12 mouse cellular contexts compared by ENCODE assay signal in the genomic region with DNA sequence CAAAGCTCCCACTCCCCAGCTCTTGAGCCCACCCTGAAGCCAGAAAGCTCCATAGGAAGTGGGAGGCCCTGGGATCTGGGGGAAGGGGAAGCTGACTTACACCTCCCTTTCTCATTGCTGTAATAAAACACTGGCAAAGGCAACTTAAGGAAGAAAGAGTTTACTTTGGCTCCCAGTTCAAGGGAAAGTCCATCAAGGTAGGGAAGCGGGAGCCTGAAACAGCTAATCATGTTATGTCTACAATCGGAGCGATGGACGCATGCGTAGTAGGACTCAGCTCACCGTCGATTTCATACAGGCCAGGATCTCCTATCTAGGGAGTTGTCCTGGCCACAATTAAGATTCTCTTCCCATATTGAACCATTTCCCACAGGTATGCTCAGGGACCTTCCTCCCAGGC. TPM values are rescaled to one million over a fixed set of nuclear protein-coding genes. Genes with fewer than 3 reads are reported as not detected.
A peak's percentile ranks its signal among the peaks of the same experiment; 100 is the strongest.
DNase-seq lines count a peak whose midpoint lies in the region; ATAC-seq and TF ChIP-seq lines count a peak whose summit lies in the region.
"Had no signal": no experiment of that assay in that cellular context is flagged by ENCODE, and none has a peak within 500 bp of the region (broad histone marks: within the 10 kb centered on the region; RNA-seq: fewer than 3 reads in every experiment).

No protein-coding gene starts in this region.

- peaks cover 25% of the 10 kb centered on the region for H3K36me3 ChIP-seq in kidney, embryonic 14.5 days (ENCODE audit: control insufficient read depth, insufficient read depth, low read length)
- peaks cover under 1% of the 10 kb centered on the region; the same call in 1 of the 2 replicates for H3K36me3 ChIP-seq in intestine, embryonic 15.5 days
- H3K36me3 ChIP-seq: midbrain, embryonic 13.5 days; neural tube, embryonic 15.5 days had no signal

- H3K27ac ChIP-seq in gastrocnemius, adult 2 months, result peak overlapping the region; percentile 88
- peak overlapping the region; percentile 87 for H3K27ac ChIP-seq in kidney, embryonic 14.5 days (ENCODE audit: low read depth, low read length)
- no peak overlapping the region for H3K27ac ChIP-seq in intestine, embryonic 15.5 days
- H3K27ac ChIP-seq: liver, embryonic 14.5 days had no signal

- no peak for DNase-seq in gastrocnemius, adult 2 months
- no peak for DNase-seq in gastrocnemius, adult 8-10 months (ENCODE audit: low spot score in 2 of 2)
- DNase-seq in kidney, adult 9 months, result no peak
- peak; percentile 74 for DNase-seq in lung, postnatal 25 days (ENCODE audit: low spot score)
- no peak for DNase-seq in adrenal gland, postnatal 10 days
- DNase-seq in left cerebral cortex, postnatal 10 days (ENCODE audit: extremely low spot score in 1 of 2, low spot score in 2 of 2), result no peak

- no peak overlapping the region for H3K4me2 ChIP-seq in kidney, embryonic 14.5 days (replicated peaks; ENCODE audit: low read depth, low read length)
- no peak overlapping the region for H3K4me2 ChIP-seq in intestine, embryonic 15.5 days (replicated peaks)
- H3K4me2 ChIP-seq: midbrain, embryonic 13.5 days; neural tube, embryonic 15.5 days had no signal

- H3K4me3 ChIP-seq in gastrocnemius, adult 2 months, result no peak overlapping the region
- H3K4me3 ChIP-seq in kidney, embryonic 14.5 days (ENCODE audit: low read length), result no peak overlapping the region
- H3K4me3 ChIP-seq in intestine, embryonic 15.5 days (replicated peaks), result no peak overlapping the region
- H3K4me3 ChIP-seq: erythroblast, embryonic 14.5 days; midbrain, embryonic 13.5 days; neural tube, embryonic 15.5 days had no signal

- no peaks in the 10 kb centered on the region for H3K27me3 ChIP-seq in kidney, embryonic 14.5 days (ENCODE audit: control insufficient read depth, insufficient read depth, low read length)
- H3K27me3 ChIP-seq in intestine, embryonic 15.5 days (replicated peaks), result no peaks in the 10 kb centered on the region
- H3K27me3 ChIP-seq: midbrain, embryonic 13.5 days; neural tube, embryonic 15.5 days had no signal

- H3K9me3 ChIP-seq in kidney, embryonic 14.5 days (ENCODE audit: control insufficient read depth, low read length), result no peaks in the 10 kb centered on the region
- H3K9me3 ChIP-seq in intestine, embryonic 15.5 days, result no peaks in the 10 kb centered on the region
- H3K9me3 ChIP-seq: midbrain, embryonic 13.5 days; neural tube, embryonic 15.5 days had no signal

- intact Hi-C loops in gastrocnemius, adult 2 months (cut with DNase I), result loop anchor here (2.0 kb wide), 2 partner anchors 18 to 38 kb away; a partner anchor contains a TSS
- intact Hi-C loops in left cerebral cortex, postnatal 10 days (cut with DNase I), result no loop called here

- no peak; the same call in 1 of the 2 replicates for ATAC-seq in kidney, embryonic 14.5 days (ENCODE audit: low FRiP score, low TSS enrichment)
- ATAC-seq in intestine, embryonic 15.5 days, result peak; percentile 32
- ATAC-seq: midbrain, embryonic 13.5 days had no signal

- 77% methylated on average over 7 of the region's 7 CpGs for WGBS in kidney, embryonic 14.5 days
- 67% methylated on average over 7 of the region's 7 CpGs for WGBS in intestine, embryonic 15.5 days

- no peak overlapping the region for H3K9ac ChIP-seq in kidney, embryonic 14.5 days (ENCODE audit: low read depth, low read length)
- H3K9ac ChIP-seq in intestine, embryonic 15.5 days, result no peak overlapping the region
- H3K9ac ChIP-seq: liver, embryonic 14.5 days; midbrain, embryonic 13.5 days; neural tube, embryonic 15.5 days had no signal

- no peak for TF ChIP-seq CTCF in gastrocnemius, adult 2 months (IDR thresholded peaks at IDR 0.05)

- H3K4me1 ChIP-seq in kidney, embryonic 14.5 days (ENCODE audit: control insufficient read depth, insufficient read depth, low read length), result peaks cover 11% of the 10 kb centered on the region; the same call in 1 of the 2 replicates
- H3K4me1 ChIP-seq in intestine, embryonic 15.5 days (replicated peaks), result peaks cover 20% of the 10 kb centered on the region
- H3K4me1 ChIP-seq: midbrain, embryonic 13.5 days had no signal

RNA-seq across cellular contexts. Expression of a gene that starts 38.5 kb away (rescaled TPM):
- 10 to 100 TPM; 59.5 to 63.7 TPM for total RNA-seq in gastrocnemius, adult 2 months (2021)
- 10 to 100 TPM; 28.4 to 36.5 (median 35.2) TPM for total RNA-seq in gastrocnemius, adult 8-10 months (2022)
- polyA plus RNA-seq in kidney, embryonic 14.5 days (2014; fragmentation: Nextera tagmentation; extraction: Ambion mirVana), result 153 and 226 TPM in 2 replicates
- 109 and 115 TPM in 2 replicates for polyA plus RNA-seq in intestine, embryonic 15.5 days (2015; fragmentation: Nextera tagmentation; extraction: Ambion mirVana)
- 100 to 1,000 TPM; 108 to 126 TPM for total RNA-seq in adrenal gland, postnatal 10 days (2021)
- 10 to 100 TPM; 16.0 to 16.6 TPM for total RNA-seq in left cerebral cortex, postnatal 10 days (2021)
